Comparison of ENCODE assay signal across 8 mouse cellular contexts in the genomic region with DNA sequence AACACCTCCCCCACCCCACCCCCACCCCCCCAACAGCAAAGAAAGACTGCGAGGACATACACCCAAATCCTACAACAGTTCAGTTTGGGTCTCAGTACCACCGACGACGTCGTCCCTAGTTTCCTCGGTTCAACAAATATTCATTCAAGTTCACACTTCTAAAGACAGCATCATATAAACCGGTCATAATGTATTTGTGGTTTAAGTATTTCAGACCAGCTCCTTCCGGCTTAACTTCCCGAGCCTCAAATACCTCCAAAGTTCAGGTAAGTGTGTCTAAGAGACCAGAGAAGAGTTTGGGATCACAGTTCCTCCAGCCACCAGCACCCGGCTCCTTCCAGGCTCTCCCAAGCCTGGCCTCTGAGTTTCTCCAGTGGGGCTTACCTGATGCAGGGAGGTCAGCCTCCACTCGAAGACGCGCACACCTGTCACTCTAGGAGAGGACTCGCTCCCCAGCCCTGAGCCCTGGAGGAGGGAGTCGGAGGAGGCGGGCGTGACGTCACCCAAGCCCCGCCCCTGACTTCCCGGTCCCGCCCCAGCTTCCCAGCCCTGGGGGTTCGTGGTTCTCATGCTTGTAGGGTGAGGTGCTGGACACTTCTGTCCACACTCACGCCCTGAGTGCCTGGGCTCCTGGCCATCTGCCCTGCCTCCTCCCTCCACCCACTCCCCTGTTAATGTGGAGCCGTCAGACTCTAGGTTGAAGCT. TPM values are rescaled to one million over a fixed set of nuclear protein-coding genes. Genes with fewer than 3 reads are reported as not detected.
DNase-seq lines count a peak whose midpoint lies in the region; ATAC-seq and TF ChIP-seq lines count a peak whose summit lies in the region.

A gene (minus strand): TSS at position 461 of the 705 bp plus-strand sequence.

- intact Hi-C loops in gastrocnemius, adult 2 months (cut with DNase I): no loop called here

- no peaks in the 10 kb centered on the region for H3K4me1 ChIP-seq in hindbrain, embryonic 14.5 days (replicated peaks; ENCODE audit: control insufficient read depth, insufficient read depth, low read length)
- H3K4me1 ChIP-seq in stomach, embryonic 15.5 days: peaks cover 13% of the 10 kb centered on the region

- H3K27ac ChIP-seq in gastrocnemius, adult 2 months: 0 out of 2 replicates have a peak within 1 kb of the TSS, but pooled peaks have one; percentile 12
- no peak within 1 kb of the TSS for H3K27ac ChIP-seq in hindbrain, embryonic 14.5 days
- H3K27ac ChIP-seq in macrophage: 0 out of 2 replicates have a peak within 1 kb of the TSS, but pooled peaks have one; percentile 12
- H3K27ac ChIP-seq in stomach, embryonic 15.5 days: peak within 1 kb of the TSS; percentile 4; the same call in 1 of the 2 replicates

- 0 out of 2 replicates have a peak, but pooled peaks cover 3% of the 10 kb centered on the region for H3K9me3 ChIP-seq in hindbrain, embryonic 14.5 days (ENCODE audit: control insufficient read depth, low read length)
- no peaks in the 10 kb centered on the region for H3K9me3 ChIP-seq in stomach, embryonic 15.5 days

- H3K79me2 ChIP-seq in macrophage (ENCODE audit: inconsistent target): no peaks in the 10 kb centered on the region

- no peak for TF ChIP-seq CTCF in brain, embryonic 14.5 days (IDR thresholded peaks at IDR 0.05; ENCODE audit: borderline replicate concordance, extremely low read depth, insufficient read depth, insufficient read length)
- no peak for TF ChIP-seq CTCF in gastrocnemius, adult 2 months (IDR thresholded peaks at IDR 0.05)

- peak within 1 kb of the TSS; percentile 62 for H3K4me3 ChIP-seq in gastrocnemius, adult 2 months
- H3K4me3 ChIP-seq in hindbrain, embryonic 14.5 days (replicated peaks; ENCODE audit: low read length): peak within 1 kb of the TSS; percentile 24
- peak within 1 kb of the TSS; percentile 10; the same call in 1 of the 2 replicates for H3K4me3 ChIP-seq in macrophage (ENCODE audit: inconsistent target)
- peak within 1 kb of the TSS; percentile 35 for H3K4me3 ChIP-seq in stomach, embryonic 15.5 days (replicated peaks)

- 2% methylated on average over 24 of the region's 24 CpGs for WGBS in hindbrain, embryonic 14.5 days
- 5% methylated on average over 22 of the region's 24 CpGs for WGBS in macrophage (ENCODE audit: missing documents)
- WGBS in stomach, embryonic 15.5 days: 3% methylated on average over 24 of the region's 24 CpGs

- H3K36me3 ChIP-seq in hindbrain, embryonic 14.5 days (replicated peaks; ENCODE audit: control insufficient read depth, insufficient read depth): no peaks in the 10 kb centered on the region
- H3K36me3 ChIP-seq in macrophage (ENCODE audit: inconsistent target): no peaks in the 10 kb centered on the region
- H3K36me3 ChIP-seq in stomach, embryonic 15.5 days: no peaks in the 10 kb centered on the region

- no peaks in the 10 kb centered on the region for H3K27me3 ChIP-seq in hindbrain, embryonic 14.5 days (ENCODE audit: control insufficient read depth, insufficient read depth, low read length)
- H3K27me3 ChIP-seq in stomach, embryonic 15.5 days (replicated peaks): no peaks in the 10 kb centered on the region

- no peak; the same call in 1 of the 2 replicates for ATAC-seq in hindbrain, embryonic 14.5 days (ENCODE audit: low FRiP score)
- peak; percentile 84 for ATAC-seq in stomach, embryonic 15.5 days (ENCODE audit: insufficient read depth, low FRiP score, low read depth)

- no peak for DNase-seq in frontal cortex, adult 2 months (ENCODE audit: extremely low spot score in 1 of 2, low spot score in 1 of 2)
- DNase-seq in frontal cortex, postnatal 14 days (ENCODE audit: low spot score in 2 of 2): no peak
- DNase-seq in brain, embryonic 14.5 days (ENCODE audit: low read depth): peak; percentile 62
- DNase-seq in gastrocnemius, adult 2 months: peak; percentile 80
- peak; percentile 46 for DNase-seq in hindbrain, embryonic 14.5 days (ENCODE audit: low spot score)
- no peak for DNase-seq in left cerebral cortex, adult 8-10 months (ENCODE audit: low spot score in 2 of 2)

- H3K9ac ChIP-seq in hindbrain, embryonic 14.5 days: peak within 1 kb of the TSS; percentile 24; the same call in 1 of the 2 replicates
- H3K9ac ChIP-seq in stomach, embryonic 15.5 days: peak within 1 kb of the TSS; percentile 25

- peak within 1 kb of the TSS; percentile 57 for H3K4me2 ChIP-seq in hindbrain, embryonic 14.5 days (replicated peaks)
- peak within 1 kb of the TSS; percentile 83 for H3K4me2 ChIP-seq in stomach, embryonic 15.5 days

- no peak for TF ChIP-seq POLR2A in brain, embryonic 14.5 days (IDR thresholded peaks at IDR 0.05; ENCODE audit: borderline replicate concordance, extremely low read depth, insufficient read depth, insufficient read length, poor library complexity, severe bottlenecking)

RNA-seq across cellular contexts. Expression of the gene that starts here (rescaled TPM):
- polyA plus RNA-seq in frontal cortex, adult 2 months (2012; rRNA removed): 195 and 198 TPM in 2 replicates
- 403 and 452 TPM in 2 replicates for polyA plus RNA-seq in brain, embryonic 14.5 days (2012; rRNA removed)
- 10 to 100 TPM; 41.8 to 61.4 TPM for total RNA-seq in gastrocnemius, adult 2 months (2021)
- 184 and 213 TPM in 2 replicates for polyA plus RNA-seq in hindbrain, embryonic 14.5 days (2014; fragmentation: Nextera tagmentation; extraction: Ambion mirVana)
- 100 to 1,000 TPM; 146 to 162 (median 152) TPM for total RNA-seq in left cerebral cortex, adult 8-10 months (2022)
- total RNA-seq in macrophage (2018; cell fraction: chromatin; rRNA removed): 100 to 1,000 TPM in 2 of 26 experiments, 10 to 100 TPM in 24; 18.7 to 105 (median 39.2) TPM
- 10 to 100 TPM in 19 of 26 experiments, 1 to 10 TPM in 7; 7.5 to 33.2 (median 12.9) TPM for total RNA-seq in macrophage (2018; cell fraction: cytosol; rRNA removed)
- total RNA-seq in macrophage (2018; cell fraction: nucleus; rRNA removed): 10 to 100 TPM; 12.9 to 82.8 (median 25.9) TPM
- polyA plus RNA-seq in macrophage (2018): 18.1 to 38.8 TPM (median 37.6 TPM) in 3 replicates
- 63.7 and 66.0 TPM in 2 replicates for polyA plus RNA-seq in stomach, embryonic 15.5 days (2015; fragmentation: Nextera tagmentation; extraction: Ambion mirVana)

Comparison
In these comparisons a context has a peak if more than half of its experiments do, and no peak if none do; other contexts are left out.
1. DNase-seq: peak in brain, embryonic 14.5 days (single experiment), gastrocnemius, adult 2 months (single experiment) and hindbrain, embryonic 14.5 days (single experiment); none in frontal cortex, adult 2 months (0 of 2), frontal cortex, postnatal 14 days (0 of 2) and left cerebral cortex, adult 8-10 months (0 of 2).
2. H3K4me3 ChIP-seq: peak in every context shown above with its lines; median percentile 62 in gastrocnemius, adult 2 months; 35 in stomach, embryonic 15.5 days; 24 in hindbrain, embryonic 14.5 days; 10 in macrophage.